Mouse (Mus musculus) heart, postnatal 25 days (tissue): ENCODE data around the gene Gm20388. TPM values are rescaled to one million over a fixed set of nuclear protein-coding genes. Genes with fewer than 3 reads are reported as not detected.

Source experiments
- DNase-seq: peaks from one replicate; pipeline ENCODE4 v3.0.0; 2022; ENCODE audit warnings: low spot score
- intact Hi-C: fragments of 180-260 bp; cut with DNase I; formaldehyde crosslinking; loops from one replicate; pipeline ENCODE4 v1.15.1; 2025
- total RNA-seq, 2 experiments: library from RNA; stranded (reverse); gene quantifications; 2 replicates each; pipeline ENCODE4 v1.2.3; 2021

The Gm20388 gene
- total RNA-seq, 2 experiments from 2014 or later, result 2.7 TPM; not detected in 1

DNA sequence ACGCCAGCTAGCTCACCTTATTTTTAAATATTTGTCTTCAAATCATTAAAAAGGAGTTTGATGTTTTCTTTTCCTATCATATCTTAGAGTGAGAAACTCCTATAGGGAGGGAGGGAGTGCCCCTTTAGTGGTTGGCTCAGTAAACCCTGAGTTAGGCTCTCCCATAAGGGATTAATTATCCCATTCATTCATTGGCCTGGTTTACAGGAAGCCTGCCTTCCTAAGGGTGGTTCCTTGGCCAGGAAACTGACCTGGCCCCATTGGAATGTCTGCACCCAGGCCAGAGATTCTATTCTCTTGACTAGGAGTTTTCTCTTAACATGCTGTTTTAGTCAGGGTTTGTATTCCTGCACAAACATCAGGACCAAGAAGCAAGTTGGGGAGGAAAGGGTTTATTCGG is 3977.3 kb downstream of the Gm20388 start:
- no peak for DNase-seq
- intact Hi-C loops, result no loop called here

GRCm38 (mm10) chr8:123889797-123890196 is 3979.2 kb downstream of the Gm20388 start:
- no peak for DNase-seq
- intact Hi-C loops, result no loop called here

DNA sequence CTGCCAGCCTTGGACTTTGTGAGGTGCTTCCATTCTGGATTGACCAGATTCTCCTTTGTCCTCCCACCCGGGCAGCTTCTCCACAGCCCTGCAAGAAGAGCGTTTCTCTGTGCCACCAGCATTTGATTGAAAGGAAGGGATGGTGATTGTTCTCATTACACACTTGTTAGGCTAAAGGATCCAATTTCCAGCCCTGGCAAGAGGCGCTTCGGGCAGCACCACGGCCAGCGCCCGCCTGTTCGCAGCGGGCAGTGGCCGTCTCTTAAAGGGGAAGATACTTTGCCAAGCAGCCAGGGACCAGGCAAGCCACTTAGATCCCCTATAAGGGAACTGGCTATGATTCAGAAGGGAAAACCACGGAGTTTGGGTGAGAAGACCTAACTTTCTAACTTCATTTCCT is 3980.6 kb downstream of the Gm20388 start:
- no peak for DNase-seq
- intact Hi-C loops, result no loop called here

GRCm38 (mm10) chr8:123891883-123892585 is 3981.4 kb downstream of the Gm20388 start:
- no peak for DNase-seq
- intact Hi-C loops, result no loop called here

- no peak for DNase-seq
- intact Hi-C loops, result no loop called here
Measured at GRCm38 (mm10) chr8:123892586-123893155, 3982.0 kb downstream of the Gm20388 start.

DNA sequence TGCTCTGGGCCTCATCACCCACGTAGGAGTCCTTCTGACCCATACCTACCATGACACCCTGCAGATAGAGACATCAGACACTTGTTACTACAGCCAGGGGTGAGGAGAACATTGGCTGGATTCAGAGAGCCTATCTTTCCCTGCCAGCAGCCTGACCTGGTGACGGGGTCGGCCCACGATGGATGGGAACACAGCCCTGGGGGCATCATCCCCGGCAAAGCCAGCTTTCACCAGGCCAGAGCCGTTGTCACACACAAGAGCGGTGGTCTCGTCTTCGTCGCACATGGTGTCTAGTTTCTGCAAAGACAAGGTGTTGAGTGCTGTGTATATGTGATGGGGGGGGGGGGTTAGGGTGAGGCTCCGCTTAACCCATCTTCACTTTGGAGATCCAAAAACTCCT is 3982.8 kb downstream of the Gm20388 start:
- intact Hi-C loops, result no loop called here
- no peak for DNase-seq

DNA sequence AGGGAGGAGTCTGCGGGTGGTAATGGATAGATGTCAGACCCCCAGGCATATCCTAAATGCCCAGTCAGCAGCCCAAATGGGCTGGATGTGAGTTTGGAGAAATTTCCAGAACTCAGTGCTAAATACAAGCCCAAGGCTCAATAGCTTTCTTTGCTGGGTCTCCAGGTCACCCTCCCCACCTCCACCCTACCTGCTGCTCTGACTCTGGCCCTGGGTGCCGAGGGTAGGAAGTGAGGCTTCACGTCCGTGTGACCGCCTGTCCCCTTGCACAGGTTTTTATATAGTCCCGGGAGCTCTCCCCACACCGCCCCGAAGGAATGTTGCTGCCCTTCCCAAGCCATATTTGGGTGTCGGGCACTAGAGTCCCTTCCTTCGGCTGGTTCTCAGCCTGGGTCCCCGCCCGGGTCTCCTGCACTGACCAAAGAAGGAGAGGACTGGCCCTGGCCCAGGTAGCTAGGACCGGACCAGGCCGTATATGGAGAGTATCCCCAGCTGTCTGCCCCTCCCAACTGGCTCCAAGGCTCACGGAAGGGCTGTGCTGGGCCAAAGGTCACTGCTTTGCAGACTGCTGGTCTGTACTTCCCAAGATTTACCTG is 3984.0 kb downstream of the Gm20388 start, which contains the start of gene Acta1:
Gene Acta1 (minus strand): TSS at position 250 of the 596 bp plus-strand sequence.
- DNase-seq, result no peak
- intact Hi-C loops, result no loop called here

DNA sequence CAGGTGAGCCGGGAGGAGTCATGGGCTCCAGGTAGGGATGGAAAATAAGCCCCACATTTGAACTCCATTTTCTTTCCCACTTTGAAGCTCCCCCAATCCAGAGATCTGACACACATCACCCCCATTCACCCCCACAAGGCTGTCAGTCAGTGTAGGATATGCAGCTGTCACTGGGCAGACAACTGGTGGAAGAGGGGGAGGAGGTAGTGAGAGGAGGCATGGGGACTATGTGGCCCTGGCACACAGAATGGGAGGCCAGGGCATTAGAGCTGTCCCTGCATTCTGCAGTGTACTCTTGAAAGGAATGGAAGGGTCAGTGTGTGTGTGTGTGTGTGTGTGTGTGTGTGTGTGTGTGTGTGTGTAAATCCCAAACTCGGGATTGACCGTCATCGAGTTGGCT is 3984.6 kb downstream of the Gm20388 start:
- DNase-seq, result no peak
- intact Hi-C loops, result no loop called here

DNA sequence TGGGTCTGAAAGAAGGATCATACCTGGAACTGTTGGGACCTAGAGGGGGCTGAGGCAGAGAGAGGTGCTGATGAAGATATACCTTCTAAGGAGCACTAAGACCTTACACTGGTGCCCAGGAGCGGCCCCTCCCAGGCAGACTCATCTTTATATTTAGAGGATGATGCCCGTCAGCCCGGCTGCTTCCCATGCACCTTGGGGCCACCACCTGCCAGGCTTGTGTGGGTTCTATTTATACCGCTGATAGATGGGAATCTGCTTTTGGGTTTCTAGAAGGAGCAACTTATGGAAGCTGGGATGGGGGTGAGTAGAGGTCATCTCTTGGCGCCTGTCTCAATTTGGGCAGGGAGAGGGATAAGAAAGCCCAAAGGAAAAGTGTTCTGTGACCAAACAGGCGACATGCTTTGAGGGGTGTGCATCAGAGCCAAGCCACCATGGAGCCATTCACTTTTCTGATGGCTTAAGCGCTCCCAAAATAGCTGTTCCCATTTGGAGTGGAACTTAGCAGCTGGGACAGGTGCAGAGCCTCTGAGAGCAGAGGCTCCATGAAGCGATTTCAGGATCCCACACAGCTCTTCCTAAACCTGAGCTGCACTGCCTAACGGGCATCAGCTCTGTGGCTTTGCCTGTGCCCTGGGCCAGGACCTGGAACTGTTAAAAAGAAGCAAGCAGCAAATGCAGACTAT is 3985.2 kb downstream of the Gm20388 start:
- DNase-seq, result no peak
- intact Hi-C loops, result no loop called here

DNA sequence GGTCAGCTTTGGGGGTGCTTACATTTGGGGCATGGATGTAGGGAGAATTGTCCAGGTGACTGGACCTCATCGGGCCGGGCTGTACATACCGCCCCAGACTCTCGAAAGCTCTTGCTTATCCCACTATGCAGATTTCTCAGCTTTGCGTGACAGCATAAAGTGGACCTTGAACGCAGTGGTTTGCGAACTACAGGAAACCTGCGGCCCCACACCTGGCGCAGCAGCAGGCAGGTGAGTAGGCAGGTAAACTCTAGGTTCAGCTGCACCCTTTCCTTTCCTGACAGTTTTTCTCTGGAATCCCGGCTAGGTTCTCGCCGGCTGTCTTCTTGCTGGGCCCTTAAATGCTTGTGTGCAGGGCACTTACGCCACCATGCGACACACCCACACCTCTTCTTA is 3985.7 kb downstream of the Gm20388 start:
- intact Hi-C loops, result no loop called here
- no peak for DNase-seq

DNA sequence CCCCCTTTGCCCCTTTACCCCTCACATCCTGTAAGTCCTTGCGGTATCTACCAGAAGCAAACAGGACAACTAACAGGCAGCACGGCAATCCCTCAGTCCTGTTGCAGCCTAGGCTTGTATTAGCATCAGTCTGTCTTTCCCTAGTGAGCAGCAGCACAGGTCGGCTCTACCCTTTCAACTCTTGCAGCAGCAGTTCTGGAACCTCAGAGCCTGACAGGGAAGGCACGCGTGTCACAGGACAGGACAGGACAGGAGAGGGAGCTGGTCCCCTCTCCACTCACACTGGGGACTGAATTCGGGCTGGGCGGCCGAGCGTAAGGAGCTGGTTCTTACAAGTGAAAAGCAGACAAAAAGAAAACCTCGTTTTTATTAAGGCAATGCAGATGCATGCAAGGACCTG is 3986.1 kb downstream of the Gm20388 start:
- intact Hi-C loops, result no loop called here
- no peak for DNase-seq

- no peak for DNase-seq
- intact Hi-C loops, result no loop called here
Measured at GRCm38 (mm10) chr8:123898576-123898975, 3987.9 kb downstream of the Gm20388 start.

DNA sequence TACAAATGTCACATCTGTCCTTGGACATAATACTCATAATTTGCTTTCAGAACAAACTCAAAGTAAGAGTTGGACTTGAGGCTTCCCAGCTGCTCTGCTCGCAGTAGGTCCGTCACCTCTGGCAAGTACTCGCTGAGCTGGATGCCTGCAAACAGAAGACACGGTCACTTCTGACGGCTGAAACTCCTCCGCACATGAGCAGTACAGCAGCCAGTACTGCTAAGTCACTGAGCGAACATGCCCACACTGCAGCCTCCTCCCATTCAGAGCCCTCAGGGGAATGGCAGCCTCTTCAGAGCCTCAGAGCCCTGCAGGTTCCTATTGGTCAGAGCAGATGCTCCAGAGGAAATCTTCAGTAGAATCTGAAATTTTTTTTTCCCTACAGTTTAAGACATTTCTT is 3988.7 kb downstream of the Gm20388 start:
- DNase-seq, result no peak
- intact Hi-C loops, result no loop called here

- no peak for DNase-seq
- intact Hi-C loops, result no loop called here
Measured at GRCm38 (mm10) chr8:123902653-123903052, 3992.0 kb downstream of the Gm20388 start.

- no peak for DNase-seq
- intact Hi-C loops, result no loop called here
Measured at GRCm38 (mm10) chr8:123907604-123908003, 3997.0 kb downstream of the Gm20388 start.

DNA sequence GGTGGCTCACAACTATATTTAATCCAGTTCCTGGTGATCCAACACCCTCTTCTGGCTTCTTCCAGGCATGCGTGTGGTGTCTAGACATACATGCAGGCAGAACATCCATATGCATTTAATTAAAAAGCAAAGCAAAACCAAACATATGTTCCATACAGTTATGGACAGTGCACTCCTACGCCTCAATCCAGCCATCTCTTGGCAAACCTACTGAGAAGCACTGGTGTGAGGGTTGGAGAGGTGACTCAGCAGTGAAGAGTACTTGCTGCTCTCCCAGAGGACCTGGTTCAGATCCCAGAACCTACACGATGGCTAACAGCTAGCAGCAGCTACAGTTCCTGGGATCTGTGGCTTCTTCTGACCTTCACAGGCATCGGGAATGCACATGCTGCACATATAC is 4001.6 kb downstream of the Gm20388 start:
- no peak for DNase-seq
- intact Hi-C loops, result no loop called here

DNA sequence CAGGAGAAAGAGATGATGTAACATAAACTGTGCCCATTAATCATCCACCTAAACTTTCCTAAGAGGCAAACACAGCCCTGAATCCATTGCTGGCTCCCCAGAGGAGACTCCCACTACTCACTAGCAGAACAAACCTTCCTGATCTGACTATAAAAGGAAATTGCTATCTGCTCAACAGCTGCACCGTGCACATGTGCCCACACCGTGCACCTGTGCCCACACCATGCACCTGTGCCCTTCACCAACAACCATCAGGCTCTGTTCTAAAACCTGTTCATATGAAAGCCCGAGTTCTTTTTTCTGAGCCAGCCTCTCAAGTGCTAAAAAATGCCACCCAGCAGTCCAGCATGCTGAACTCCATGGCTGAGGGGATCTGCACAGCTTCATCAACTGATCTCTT is 4004.0 kb downstream of the Gm20388 start:
- intact Hi-C loops, result no loop called here
- DNase-seq, result no peak

GRCm38 (mm10) chr8:123924719-123925118 is 4014.1 kb downstream of the Gm20388 start:
- DNase-seq, result peak; percentile 27
- intact Hi-C loops, result loop anchor here (5.0 kb wide), 1 partner anchor 423 kb away; no protein-coding TSS in a partner anchor

- no peak for DNase-seq
- intact Hi-C loops, result no loop called here
Measured at GRCm38 (mm10) chr8:123925671-123926070, 4015.0 kb downstream of the Gm20388 start.

DNA sequence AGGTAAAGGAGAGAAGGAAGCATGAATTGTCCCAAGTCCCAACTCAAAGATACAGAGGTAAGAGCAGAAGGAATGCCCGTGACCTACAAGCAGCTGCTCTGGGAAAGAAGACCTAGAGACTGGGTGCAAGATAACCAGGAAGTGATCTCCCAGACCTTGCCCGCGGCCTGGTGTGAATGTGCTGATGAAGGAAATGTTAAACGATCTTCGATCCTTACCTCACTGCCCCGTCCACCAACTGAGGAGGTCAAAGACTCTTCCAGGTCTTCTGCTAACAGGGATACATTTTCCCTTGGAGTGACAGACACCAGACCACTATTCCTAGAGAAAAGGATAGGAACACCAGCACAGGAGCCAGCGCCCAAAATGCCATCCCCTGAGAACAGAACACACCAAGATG is 4018.4 kb downstream of the Gm20388 start:
- no peak for DNase-seq
- intact Hi-C loops, result no loop called here
